Mouse (Mus musculus): ENCODE results near the gene Apba3. TPM values are rescaled to one million over a fixed set of nuclear protein-coding genes. Genes with fewer than 3 reads are reported as not detected.

The Apba3 gene
- total and polyA plus RNA-seq, 3 experiments, result 68.9 to 73.2 TPM; not detected in 1

- Histone ChIP-seq H3K27me3 (ENCODE audit: control insufficient read depth in 1 of 2, insufficient read depth in 2 of 2, low read length in 2 of 2) (no peaks in the 10 kb centered on the region), H3K79me2 (ENCODE audit: control insufficient read depth, insufficient read depth, low read length, poor library complexity) (peaks cover 6% of the 10 kb centered on the region; the same call in 1 of the 2 replicates), H3K36me3 (ENCODE audit: control insufficient read depth in 1 of 2, insufficient read depth in 2 of 2, low read length in 2 of 2) (peaks cover 0 to 4% of the 10 kb centered on the region in 2 experiments; a peak in 1 of 4 replicates), H3K27ac (ENCODE audit: control insufficient read depth, low read depth, low read length) (no peak overlapping the region), H3K9ac (ENCODE audit: control insufficient read depth, low read depth, low read length, poor library complexity, severe bottlenecking) (no peak overlapping the region), H3K9me3 (replicated peaks; ENCODE audit: insufficient read depth, low read length) (no peaks in the 10 kb centered on the region), H3K4me1 (ENCODE audit: control insufficient read depth in 1 of 2, insufficient read depth in 2 of 2, low read length in 2 of 2) (no peaks in the 10 kb centered on the region), H3K4me3 (ENCODE audit: control insufficient read depth in 1 of 2, insufficient read depth in 1 of 2, low read depth in 2 of 2, low read length in 2 of 2) (no peak overlapping the region)
- DNase-seq (ENCODE audit: low read depth, low spot score), result no peak
- TF ChIP-seq GABPA (IDR thresholded peaks at IDR 0.05; ENCODE audit: low read depth, low read length), result no peak
- no peak for TF ChIP-seq RCOR1 (IDR thresholded peaks at IDR 0.05; ENCODE audit: low read depth, low read length)
- TF ChIP-seq CHD1 (IDR thresholded peaks at IDR 0.05; ENCODE audit: low read depth, low read length), result no peak
- TF ChIP-seq MAFK (IDR thresholded peaks at IDR 0.05; ENCODE audit: borderline replicate concordance, low read depth, low read length), result no peak
- no peak for TF ChIP-seq ETS1 (IDR thresholded peaks at IDR 0.05; ENCODE audit: low read depth, low read length)
- TF ChIP-seq CHD2 (IDR thresholded peaks at IDR 0.05; ENCODE audit: low read length), result no peak
- no peak for TF ChIP-seq MXI1 (IDR thresholded peaks at IDR 0.05; ENCODE audit: low read depth, low read length)
- no peak for TF ChIP-seq EP300 (IDR thresholded peaks at IDR 0.05; ENCODE audit: low read depth in 1 of 2, low read length in 2 of 2)
- no peak for TF ChIP-seq ELF1 (IDR thresholded peaks at IDR 0.05; ENCODE audit: low read depth, low read length)
- no peak for TF ChIP-seq NELFE (IDR thresholded peaks at IDR 0.05; ENCODE audit: low read depth, low read length)
- no peak for TF ChIP-seq MAX (IDR thresholded peaks at IDR 0.05; ENCODE audit: low read length)
- TF ChIP-seq MYB (IDR thresholded peaks at IDR 0.05; ENCODE audit: low read depth, low read length), result no peak
- TF ChIP-seq POLR2A (IDR thresholded peaks at IDR 0.05; ENCODE audit: control insufficient read depth in 1 of 2, insufficient read depth in 1 of 2, low read depth in 1 of 2, low read length in 2 of 2, poor library complexity in 1 of 2), result no peak
These were observed 38.9 kb downstream of the Apba3 start for GRCm38 (mm10) chr10:81305663-81306062.

- TF ChIP-seq EP300 (IDR thresholded peaks at IDR 0.05; ENCODE audit: low read depth in 1 of 2, low read length in 2 of 2) (no peak), SIN3A (IDR thresholded peaks at IDR 0.05; ENCODE audit: low read length) (no peak), MAX (IDR thresholded peaks at IDR 0.05; ENCODE audit: low read length) (no peak), NRF1 (IDR thresholded peaks at IDR 0.05; ENCODE audit: insufficient read depth, low read depth, low read length, poor library complexity, severe bottlenecking) (no peak), MYC (IDR thresholded peaks at IDR 0.05; ENCODE audit: low read depth, low read length) (no peak), MYB (IDR thresholded peaks at IDR 0.05; ENCODE audit: low read depth, low read length) (no peak), MAZ (IDR thresholded peaks at IDR 0.05; ENCODE audit: low read depth, low read length) (no peak), ELF1 (IDR thresholded peaks at IDR 0.05; ENCODE audit: low read depth, low read length) (no peak), ETS1 (IDR thresholded peaks at IDR 0.05; ENCODE audit: low read depth, low read length) (no peak), TAL1 (IDR thresholded peaks at IDR 0.05; ENCODE audit: low read length) (no peak), NELFE (IDR thresholded peaks at IDR 0.05; ENCODE audit: low read depth, low read length) (no peak), CTCF (IDR thresholded peaks at IDR 0.05 in 2 of 3, conservative IDR thresholded peaks at IDR 0.05 in 1 of 3; ENCODE audit: control insufficient read depth in 1 of 3, insufficient read depth in 1 of 3, low read depth in 2 of 3, low read length in 3 of 3, poor library complexity in 1 of 3, severe bottlenecking in 1 of 3) (no peak), UBTF (IDR thresholded peaks at IDR 0.05; ENCODE audit: borderline replicate concordance, insufficient read depth, low read depth, low read length) (no peak), USF2 (IDR thresholded peaks at IDR 0.05; ENCODE audit: borderline replicate concordance in 1 of 2, insufficient read depth in 1 of 2, low read depth in 1 of 2, low read length in 2 of 2) (no peak), POLR2A (IDR thresholded peaks at IDR 0.05; ENCODE audit: control insufficient read depth in 1 of 2, insufficient read depth in 1 of 2, low read depth in 1 of 2, low read length in 2 of 2, poor library complexity in 1 of 2) (no peak), HCFC1 (IDR thresholded peaks at IDR 0.05; ENCODE audit: low read depth, low read length) (no peak), ZNF384 (IDR thresholded peaks at IDR 0.05; ENCODE audit: low read depth, low read length) (no peak)
- peaks cover 0 to 4% of the 10 kb centered on the region in 2 experiments; a peak in 1 of 4 replicates for H3K36me3 ChIP-seq (ENCODE audit: control insufficient read depth in 1 of 2, insufficient read depth in 2 of 2, low read length in 2 of 2)
- H3K79me2 ChIP-seq (ENCODE audit: control insufficient read depth, insufficient read depth, low read length, poor library complexity), result peaks cover 6% of the 10 kb centered on the region; the same call in 1 of the 2 replicates
- no peak for DNase-seq (ENCODE audit: low read depth, low spot score)
- H3K9me3 ChIP-seq (replicated peaks; ENCODE audit: insufficient read depth, low read length), result no peaks in the 10 kb centered on the region
- no peaks in the 10 kb centered on the region for H3K4me1 ChIP-seq (ENCODE audit: control insufficient read depth in 1 of 2, insufficient read depth in 2 of 2, low read length in 2 of 2)
- H3K27me3 ChIP-seq (ENCODE audit: control insufficient read depth in 1 of 2, insufficient read depth in 2 of 2, low read length in 2 of 2), result no peaks in the 10 kb centered on the region
- H3K4me3 ChIP-seq (ENCODE audit: control insufficient read depth in 1 of 2, insufficient read depth in 1 of 2, low read depth in 2 of 2, low read length in 2 of 2), result no peak overlapping the region
- no peak overlapping the region for H3K27ac ChIP-seq (ENCODE audit: control insufficient read depth, low read depth, low read length)
- no peak overlapping the region for H3K9ac ChIP-seq (ENCODE audit: control insufficient read depth, low read depth, low read length, poor library complexity, severe bottlenecking)
These were observed 39.5 kb downstream of the Apba3 start for GRCm38 (mm10) chr10:81306173-81306668.
